Mouse (Mus musculus): Measurements from ENCODE around the gene Gmip. TPM values are rescaled to one million over a fixed set of nuclear protein-coding genes. Genes with fewer than 3 reads are reported as not detected.
A peak's percentile ranks its signal among the peaks of the same experiment; 100 is the strongest.

Gmip gene
- polyA plus RNA-seq, 1 experiment from 2014 or later = 5.4 TPM

DNA sequence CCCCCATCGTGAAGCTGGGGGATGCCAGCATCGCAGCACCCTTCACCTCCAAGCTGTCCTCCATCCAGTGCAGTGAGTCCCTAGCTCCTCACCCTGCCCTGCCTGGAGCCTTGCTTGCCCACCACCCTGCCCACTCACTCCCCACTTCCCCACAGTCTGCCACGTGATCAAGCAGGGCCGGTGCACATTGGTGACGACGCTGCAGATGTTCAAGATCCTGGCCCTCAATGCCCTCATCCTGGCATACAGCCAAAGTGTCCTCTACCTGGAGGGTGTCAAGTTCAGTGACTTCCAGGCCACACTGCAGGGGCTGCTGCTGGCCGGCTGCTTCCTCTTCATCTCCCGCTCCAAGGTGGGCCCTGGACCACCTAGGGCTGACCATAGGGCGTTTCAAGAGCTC lies 3.0 kb upstream of the Gmip start:
- Histone ChIP-seq H3K27ac (no peak overlapping the region), H3K9ac (no peak overlapping the region), H3K4me2 (no peak overlapping the region), H3K9me3 (replicated peaks) (no peaks in the 10 kb centered on the region), H3K4me1 (peaks cover 23% of the 10 kb centered on the region), H3K27me3 (replicated peaks) (no peaks in the 10 kb centered on the region), H3K36me3 (peaks cover 83% of the 10 kb centered on the region), H3K4me3 (no peak overlapping the region)
- WGBS (ENCODE audit: insufficient replicate concordance) = 90% methylated on average over 9 of the region's 9 CpGs
- ATAC-seq = no peak

DNA sequence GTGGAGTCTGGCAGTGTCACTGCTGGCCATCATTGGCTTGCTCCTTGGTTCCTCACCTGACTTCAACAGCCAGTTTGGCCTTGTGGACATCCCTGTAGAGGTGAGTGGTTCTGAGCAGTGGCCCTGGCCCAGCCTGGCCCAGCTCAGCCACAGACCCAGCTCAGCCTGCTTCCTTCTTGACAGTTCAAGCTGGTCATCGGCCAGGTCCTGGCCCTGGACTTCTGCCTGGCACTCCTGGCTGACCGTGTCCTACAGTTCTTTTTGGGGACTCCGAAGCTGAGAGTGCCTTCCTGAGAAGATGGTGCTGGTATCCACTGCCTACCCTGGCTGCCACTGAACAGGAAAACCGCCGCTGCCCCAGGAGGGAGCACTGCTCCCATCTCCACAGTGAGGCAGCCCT lies 1.2 kb upstream of the Gmip start:
- WGBS (ENCODE audit: insufficient replicate concordance) = 86% methylated on average over 5 of the region's 5 CpGs
- H3K4me1 ChIP-seq = peaks cover 23% of the 10 kb centered on the region
- no peaks in the 10 kb centered on the region for H3K9me3 ChIP-seq (replicated peaks)
- ATAC-seq = no peak
- no peak overlapping the region for H3K4me2 ChIP-seq
- no peak overlapping the region for H3K4me3 ChIP-seq
- no peak overlapping the region for H3K9ac ChIP-seq
- peaks cover 79% of the 10 kb centered on the region for H3K36me3 ChIP-seq
- 0 out of 2 replicates have a peak overlapping the region, but pooled peaks have one; percentile 1 for H3K27ac ChIP-seq
- H3K27me3 ChIP-seq (replicated peaks) = no peaks in the 10 kb centered on the region

DNA sequence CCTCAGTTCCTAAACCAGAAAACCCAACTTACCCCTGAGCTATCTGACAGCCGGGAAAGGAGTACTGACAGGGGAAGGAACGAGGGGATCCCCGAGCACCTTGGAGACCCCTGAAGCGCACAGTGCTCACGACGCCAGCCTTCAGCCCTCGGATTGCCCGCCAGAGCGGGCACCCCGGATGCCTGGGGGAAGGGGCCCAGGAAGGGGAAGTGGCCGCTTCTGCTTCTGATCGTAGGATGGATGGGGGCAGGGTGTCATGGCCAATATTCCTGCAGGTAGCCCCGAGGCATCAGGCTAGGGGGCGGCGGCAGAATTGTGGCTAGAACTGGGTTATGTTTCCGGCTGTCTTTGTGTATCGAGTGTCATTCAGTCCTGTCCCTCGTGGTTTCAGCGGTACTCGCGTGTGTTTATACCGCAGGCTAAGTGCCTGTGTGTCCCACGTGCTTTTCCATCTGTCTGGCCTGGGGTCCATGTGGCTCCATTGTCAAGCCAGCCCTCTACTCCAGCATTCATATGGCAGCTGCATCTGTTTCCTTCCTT lies 455 bp downstream of the Gmip start:
- peak overlapping the region; percentile 17; the same call in 1 of the 2 replicates for H3K27ac ChIP-seq
- peak overlapping the region; percentile 98 for H3K4me2 ChIP-seq
- H3K4me1 ChIP-seq = peaks cover 23% of the 10 kb centered on the region
- peak overlapping the region; percentile 65 for H3K4me3 ChIP-seq
- no peaks in the 10 kb centered on the region for H3K9me3 ChIP-seq (replicated peaks)
- H3K9ac ChIP-seq = peak overlapping the region; percentile 72
- H3K27me3 ChIP-seq (replicated peaks) = no peaks in the 10 kb centered on the region
- WGBS (ENCODE audit: insufficient replicate concordance) = under 1% methylated on average over 23 of the region's 23 CpGs
- ATAC-seq = peak; percentile 46
- H3K36me3 ChIP-seq = peaks cover 68% of the 10 kb centered on the region

DNA sequence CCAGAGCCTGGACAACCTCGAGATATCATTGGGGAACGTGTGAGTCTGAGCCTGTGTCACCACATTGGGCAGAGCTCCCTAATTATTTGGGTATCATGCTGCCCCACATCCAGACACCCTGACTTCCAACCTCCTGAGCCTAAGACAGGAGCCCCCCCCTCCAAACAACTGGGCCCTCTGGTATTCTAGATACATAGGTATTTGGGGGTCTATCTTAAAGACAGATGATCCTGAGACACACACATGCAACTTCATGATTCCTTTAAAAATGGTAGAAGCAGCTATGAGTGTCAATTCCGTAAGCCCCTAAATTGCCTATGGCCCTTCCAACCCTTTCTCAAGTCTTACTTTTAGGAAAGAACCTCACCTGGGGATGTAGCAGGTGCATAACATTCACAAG lies 1.3 kb downstream of the Gmip start:
- H3K4me1 ChIP-seq = peaks cover 23% of the 10 kb centered on the region
- no peak overlapping the region for H3K9ac ChIP-seq
- no peak for ATAC-seq
- H3K4me3 ChIP-seq = no peak overlapping the region
- H3K36me3 ChIP-seq = peaks cover 70% of the 10 kb centered on the region
- 40% methylated on average over 3 of the region's 3 CpGs for WGBS (ENCODE audit: insufficient replicate concordance)
- H3K27ac ChIP-seq = no peak overlapping the region
- no peaks in the 10 kb centered on the region for H3K27me3 ChIP-seq (replicated peaks)
- peak overlapping the region; percentile 98 for H3K4me2 ChIP-seq
- H3K9me3 ChIP-seq (replicated peaks) = no peaks in the 10 kb centered on the region

DNA sequence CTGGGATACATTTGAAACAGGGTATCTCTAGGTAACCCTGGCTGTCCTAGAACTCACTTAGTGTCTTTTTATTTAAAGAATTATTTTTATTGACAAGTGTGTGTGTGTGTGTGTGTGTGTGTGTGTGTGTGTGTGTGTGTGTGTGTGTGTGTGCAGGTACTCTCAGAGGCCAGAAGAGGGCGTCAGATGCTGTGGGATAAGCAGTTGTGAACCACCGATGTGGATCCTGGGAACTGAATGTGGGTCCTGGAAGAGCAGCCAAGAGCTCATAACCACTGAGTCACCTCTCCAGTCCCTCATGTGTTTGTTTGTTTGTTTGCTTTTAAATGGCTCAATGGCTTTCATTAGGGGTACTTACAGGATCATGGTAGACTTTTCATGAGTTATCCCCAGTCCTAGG lies 6.4 kb downstream of the Gmip start:
- no peak overlapping the region for H3K9ac ChIP-seq
- H3K9me3 ChIP-seq (replicated peaks) = no peaks in the 10 kb centered on the region
- WGBS (ENCODE audit: insufficient replicate concordance) = 72% methylated on average over 2 of the region's 2 CpGs
- peaks cover 72% of the 10 kb centered on the region for H3K36me3 ChIP-seq
- H3K4me3 ChIP-seq = no peak overlapping the region
- no peaks in the 10 kb centered on the region for H3K27me3 ChIP-seq (replicated peaks)
- H3K4me2 ChIP-seq = no peak overlapping the region
- no peak overlapping the region for H3K27ac ChIP-seq
- H3K4me1 ChIP-seq = peaks cover under 1% of the 10 kb centered on the region; the same call in 1 of the 2 replicates
- ATAC-seq = no peak

DNA sequence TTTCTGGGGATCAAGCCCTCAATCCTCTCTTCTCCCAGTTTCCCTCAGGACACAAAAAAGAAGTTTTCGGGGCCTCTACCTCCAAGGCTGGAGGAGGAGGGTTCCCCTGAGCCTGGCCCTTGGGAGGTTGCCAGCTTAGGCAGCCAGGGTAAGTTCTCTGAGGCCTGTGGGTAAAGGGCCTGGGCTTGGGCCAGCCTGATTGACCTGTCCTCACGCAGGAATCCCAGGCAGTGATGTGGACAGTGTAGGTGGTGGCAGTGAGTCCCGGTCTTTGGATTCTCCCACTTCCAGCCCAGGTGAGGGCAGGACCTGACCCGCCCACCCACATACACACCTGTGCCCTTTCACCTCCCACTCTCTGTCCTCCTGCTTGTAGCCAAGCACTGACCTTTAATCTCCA lies 6.9 kb downstream of the Gmip start:
- no peaks in the 10 kb centered on the region for H3K4me1 ChIP-seq
- no peak for ATAC-seq

DNA sequence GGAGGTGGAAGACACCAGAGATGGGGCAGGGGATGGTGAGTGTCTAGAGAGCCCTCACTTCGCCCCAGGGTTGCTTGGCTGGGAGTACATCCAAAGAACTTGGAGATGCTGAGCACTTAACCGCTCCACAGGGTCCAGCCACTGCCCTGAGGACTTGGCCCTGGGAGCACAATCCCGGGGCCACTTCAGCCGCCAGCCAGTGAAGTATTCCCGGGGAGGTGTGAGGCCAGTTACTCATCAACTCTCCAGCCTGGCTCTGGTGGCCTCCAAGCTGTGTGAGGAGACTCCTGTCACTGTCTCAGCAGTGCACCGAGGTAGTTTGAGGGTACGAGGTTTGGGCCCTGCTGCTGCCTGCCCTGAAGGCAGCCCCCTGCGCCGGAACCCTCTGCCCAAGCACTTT lies 12.0 kb downstream of the Gmip start:
- no peak for ATAC-seq
- H3K36me3 ChIP-seq = peaks cover 35% of the 10 kb centered on the region
- H3K4me2 ChIP-seq = no peak overlapping the region
- H3K4me1 ChIP-seq = peaks cover 25% of the 10 kb centered on the region
- H3K4me3 ChIP-seq = no peak overlapping the region
- no peak overlapping the region for H3K27ac ChIP-seq
- H3K27me3 ChIP-seq (replicated peaks) = 0 out of 2 replicates have a peak, but pooled peaks cover 4% of the 10 kb centered on the region
- 73% methylated on average over 9 of the region's 9 CpGs for WGBS (ENCODE audit: insufficient replicate concordance)
- H3K9ac ChIP-seq = no peak overlapping the region
- H3K9me3 ChIP-seq (replicated peaks) = no peaks in the 10 kb centered on the region

More for the DNA sequence above, 6.9 kb downstream of the Gmip start:
- Histone ChIP-seq H3K27me3 (replicated peaks) (0 out of 2 replicates have a peak, but pooled peaks cover 2% of the 10 kb centered on the region), H3K9me3 (replicated peaks) (no peaks in the 10 kb centered on the region), H3K4me2 (no peak overlapping the region), H3K4me3 (no peak overlapping the region), H3K9ac (no peak overlapping the region), H3K27ac (no peak overlapping the region), H3K36me3 (peaks cover 67% of the 10 kb centered on the region)
- 82% methylated on average over 4 of the region's 4 CpGs for WGBS (ENCODE audit: insufficient replicate concordance)

DNA sequence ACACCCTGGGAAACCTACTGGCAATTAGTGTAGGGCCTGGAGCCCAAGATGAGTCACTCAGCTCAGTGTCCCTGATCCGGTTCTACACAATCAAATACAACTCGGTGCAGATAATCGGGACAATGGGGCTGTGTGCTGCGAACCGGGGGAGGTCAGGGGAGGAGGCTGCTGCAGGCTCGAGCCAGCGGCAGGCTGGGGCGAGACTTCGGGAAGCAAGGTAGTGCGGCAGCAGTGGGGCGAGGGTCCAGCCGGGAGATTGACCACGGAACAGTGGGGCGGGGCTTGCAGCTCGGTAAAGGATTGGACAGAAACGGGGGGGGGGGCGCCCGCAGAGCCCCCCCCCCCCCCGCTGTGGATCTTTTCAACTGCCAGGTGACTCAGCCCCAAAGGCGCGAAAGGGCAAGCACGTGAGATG lies 13.5 kb downstream of the Gmip start:
- H3K27ac ChIP-seq = no peak overlapping the region
- 0% methylated on average over 13 of the region's 22 CpGs for WGBS (ENCODE audit: insufficient replicate concordance)
- H3K9ac ChIP-seq = peak overlapping the region; percentile 55
- ATAC-seq = peak; percentile 15; the same call in 1 of the 2 replicates
- 0 out of 2 replicates have a peak, but pooled peaks cover 4% of the 10 kb centered on the region for H3K27me3 ChIP-seq (replicated peaks)
- H3K9me3 ChIP-seq (replicated peaks) = no peaks in the 10 kb centered on the region
- H3K36me3 ChIP-seq = peaks cover 30% of the 10 kb centered on the region
- H3K4me3 ChIP-seq = peak overlapping the region; percentile 58
- H3K4me1 ChIP-seq = peaks cover 25% of the 10 kb centered on the region
- H3K4me2 ChIP-seq = peak overlapping the region; percentile 82

DNA sequence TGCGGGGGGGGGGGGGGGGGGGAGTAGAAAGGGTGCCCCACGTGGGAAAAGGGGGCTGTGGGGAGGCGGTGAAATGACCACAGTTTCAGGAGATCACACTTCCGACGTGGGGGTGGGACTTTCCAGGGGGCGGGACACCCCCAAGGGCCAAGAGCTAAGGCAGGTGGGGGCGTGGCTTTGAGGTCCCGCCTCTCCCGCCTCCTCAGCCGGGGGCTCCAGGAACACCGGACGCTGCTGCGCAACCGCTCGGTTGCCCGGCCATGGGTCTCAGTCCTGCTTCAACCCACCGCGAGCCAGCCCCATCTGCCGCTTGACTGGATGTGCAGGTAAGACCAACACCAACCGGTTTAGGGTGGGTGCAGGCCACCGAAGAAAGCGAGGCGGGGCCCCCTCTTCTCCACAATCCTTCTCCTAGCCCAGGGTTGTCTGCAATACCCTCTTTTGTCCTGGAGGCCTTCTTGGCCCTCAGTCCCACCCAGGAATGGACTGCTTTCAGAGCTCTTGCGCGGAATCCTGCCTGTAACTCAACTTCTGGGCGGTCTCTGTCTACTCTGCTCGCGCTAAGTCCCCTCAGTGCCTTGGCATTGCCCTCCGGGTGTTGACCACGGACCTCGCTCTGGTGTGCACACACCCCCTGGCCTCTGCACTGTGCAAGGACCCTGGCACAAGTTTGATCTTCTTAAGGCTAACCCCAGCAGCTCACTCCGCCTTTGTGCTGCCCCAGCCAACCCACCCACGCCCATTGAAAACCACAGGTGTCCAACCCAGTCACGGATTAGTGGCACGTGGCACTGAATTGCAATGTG lies 14.1 kb downstream of the Gmip start, which contains the start of gene Lpar2:
Lpar2 (plus strand) TSS at position 44 of the 806 bp plus-strand sequence.
- Histone ChIP-seq H3K9me3 (replicated peaks) (no peaks in the 10 kb centered on the region), H3K27ac (0 out of 2 replicates have a peak within 1 kb of the TSS, but pooled peaks have one; percentile 27), H3K9ac (peak within 1 kb of the TSS; percentile 55), H3K36me3 (peaks cover 25% of the 10 kb centered on the region), H3K27me3 (replicated peaks) (0 out of 2 replicates have a peak, but pooled peaks cover 4% of the 10 kb centered on the region), H3K4me3 (peak within 1 kb of the TSS; percentile 58), H3K4me1 (peaks cover 25% of the 10 kb centered on the region), H3K4me2 (peak within 1 kb of the TSS; percentile 82)
- WGBS (ENCODE audit: insufficient replicate concordance) = 5% methylated on average over 29 of the region's 35 CpGs
- ATAC-seq = peak; percentile 56

DNA sequence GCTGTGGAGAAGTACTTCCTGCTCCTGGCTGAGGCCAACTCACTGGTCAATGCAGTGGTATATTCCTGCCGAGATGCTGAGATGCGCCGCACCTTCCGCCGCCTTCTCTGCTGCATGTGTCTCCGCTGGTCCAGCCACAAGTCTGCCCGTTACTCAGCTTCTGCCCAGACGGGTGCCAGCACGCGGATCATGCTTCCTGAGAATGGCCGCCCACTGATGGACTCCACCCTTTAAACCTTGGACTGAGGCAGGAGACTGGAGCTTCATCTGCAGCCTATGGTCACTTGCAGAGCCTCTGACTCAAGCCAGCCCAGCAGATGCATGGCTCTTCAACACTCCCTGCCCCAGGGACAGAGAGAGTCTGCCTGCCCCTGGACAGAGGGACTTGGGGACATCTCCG lies 17.9 kb downstream of the Gmip start:
- 87% methylated on average over 12 of the region's 12 CpGs for WGBS (ENCODE audit: insufficient replicate concordance)
- Histone ChIP-seq H3K9ac (no peak overlapping the region), H3K27me3 (replicated peaks) (no peaks in the 10 kb centered on the region), H3K4me3 (no peak overlapping the region), H3K36me3 (peaks cover 18% of the 10 kb centered on the region; the same call in 1 of the 2 replicates), H3K27ac (no peak overlapping the region), H3K4me2 (no peak overlapping the region), H3K9me3 (replicated peaks) (no peaks in the 10 kb centered on the region), H3K4me1 (peaks cover 26% of the 10 kb centered on the region)
- ATAC-seq = no peak

DNA sequence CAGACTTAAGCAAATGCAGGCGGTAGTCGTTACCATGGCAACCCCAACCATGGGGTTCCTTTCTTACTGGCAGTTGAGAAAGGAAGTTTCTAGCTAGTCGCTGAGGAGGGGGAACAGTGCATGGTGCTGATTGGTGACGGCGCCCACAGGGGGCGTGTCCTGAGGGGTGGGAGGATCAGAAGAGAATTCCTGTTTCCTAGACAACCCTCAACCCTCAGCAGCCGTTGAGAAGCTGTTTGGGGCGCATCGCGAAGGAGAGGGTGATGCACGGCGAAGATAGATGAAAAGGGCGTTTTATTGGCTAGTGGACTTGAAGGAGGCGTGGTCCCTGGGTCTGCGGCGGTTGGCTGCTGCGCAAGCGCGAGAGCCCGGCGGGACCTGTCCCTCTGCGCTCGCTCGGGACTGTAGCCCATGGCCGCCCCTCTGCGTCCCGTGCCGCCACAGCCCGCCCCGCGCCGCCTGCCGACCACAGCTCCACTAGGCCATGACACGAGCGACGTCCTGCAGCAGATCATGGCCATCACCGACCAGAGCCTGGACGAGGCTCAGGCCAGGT lies 23.9 kb downstream of the Gmip start, which contains the start of gene Pbx4:
Pbx4 (plus strand) TSS at position 194 of the 556 bp plus-strand sequence.
- Histone ChIP-seq H3K27me3 (replicated peaks) (peaks cover 3% of the 10 kb centered on the region; the same call in 1 of the 2 replicates), H3K27ac (no peak within 1 kb of the TSS), H3K36me3 (0 out of 2 replicates have a peak, but pooled peaks cover 3% of the 10 kb centered on the region), H3K9me3 (replicated peaks) (no peaks in the 10 kb centered on the region), H3K4me2 (peak within 1 kb of the TSS; percentile 90), H3K4me1 (peaks cover 24% of the 10 kb centered on the region), H3K9ac (peak within 1 kb of the TSS; percentile 67), H3K4me3 (peak within 1 kb of the TSS; percentile 64)
- peak; percentile 93 for ATAC-seq
- 2% methylated on average over 38 of the region's 38 CpGs for WGBS (ENCODE audit: insufficient replicate concordance)
